Mouse (Mus musculus): ENCODE measurements around the gene Hsd17b14. TPM values are rescaled to one million over a fixed set of nuclear protein-coding genes. Genes with fewer than 3 reads are reported as not detected.
A peak's percentile ranks its signal among the peaks of the same experiment; 100 is the strongest.
"Not testable (repeated sequence)": the region's sequence is repeated elsewhere in the genome, so short reads cannot be mapped to it uniquely, and the experiment has no call there.

The Hsd17b14 gene
- polyA plus RNA-seq, 1 experiment from 2014 or later: 0.66 TPM

GRCm38 (mm10) chr7:45522957-45523676, 31.6 kb upstream of the Hsd17b14 start:
- ATAC-seq (ENCODE audit: insufficient read depth) (no peak), DNase-seq (no peak)
- 69% methylated on average over 18 of the region's 18 CpGs for WGBS
- H3K36me3 ChIP-seq (ENCODE audit: insufficient read depth): peaks cover 18% of the 10 kb centered on the region; the same call in 1 of the 2 replicates
- peak overlapping the region; percentile 20 for H3K4me2 ChIP-seq
- no peaks in the 10 kb centered on the region for H3K4me1 ChIP-seq (ENCODE audit: insufficient read depth)
- no peaks in the 10 kb centered on the region for H3K27me3 ChIP-seq (ENCODE audit: insufficient read depth, low read length)
- H3K4me3 ChIP-seq (ENCODE audit: low read depth, low read length): peak overlapping the region; percentile 26; the same call in 1 of the 2 replicates
- no peaks in the 10 kb centered on the region for H3K9me3 ChIP-seq (ENCODE audit: low read depth, low read length)
- H3K9ac ChIP-seq: 0 out of 2 replicates have a peak overlapping the region, but pooled peaks have one; percentile 17
- TF ChIP-seq CTCF (IDR thresholded peaks at IDR 0.05; ENCODE audit: low read depth): no peak
- no peak overlapping the region for H3K27ac ChIP-seq (ENCODE audit: low read depth)

- peak overlapping the region; percentile 26 for H3K4me3 ChIP-seq (ENCODE audit: low read depth, low read length)
- no peak for TF ChIP-seq CTCF (IDR thresholded peaks at IDR 0.05; ENCODE audit: low read depth)
- 0 out of 2 replicates have a peak overlapping the region, but pooled peaks have one; percentile 17 for H3K9ac ChIP-seq
- 84% methylated on average over 13 of the region's 13 CpGs for WGBS
- DNase-seq: no peak
- no peak overlapping the region for H3K27ac ChIP-seq (ENCODE audit: low read depth)
- no peaks in the 10 kb centered on the region for H3K27me3 ChIP-seq (ENCODE audit: insufficient read depth, low read length)
- peak overlapping the region; percentile 4; the same call in 1 of the 2 replicates for H3K4me2 ChIP-seq
- H3K36me3 ChIP-seq (ENCODE audit: insufficient read depth): peaks cover 18% of the 10 kb centered on the region; the same call in 1 of the 2 replicates
- H3K4me1 ChIP-seq (ENCODE audit: insufficient read depth): no peaks in the 10 kb centered on the region
- no peak for ATAC-seq (ENCODE audit: insufficient read depth)
- no peaks in the 10 kb centered on the region for H3K9me3 ChIP-seq (ENCODE audit: low read depth, low read length)
These were observed 31.0 kb upstream of the Hsd17b14 start for GRCm38 (mm10) chr7:45523678-45524170.

GRCm38 (mm10) chr7:45524841-45525621, 29.7 kb upstream of the Hsd17b14 start:
- WGBS: 14% methylated on average over 12 of the region's 12 CpGs
- ATAC-seq (ENCODE audit: insufficient read depth): no peak
- peak overlapping the region; percentile 92 for H3K9ac ChIP-seq

GRCm38 (mm10) chr7:45525809-45526473, 28.8 kb upstream of the Hsd17b14 start, which contains the start of the genes Ppp1r15a and Plekha4:
Gene Ppp1r15a (minus strand): TSS chr7:45526268.
Gene Plekha4 (plus strand): TSS chr7:45526330.
- Histone ChIP-seq H3K27me3 (ENCODE audit: insufficient read depth, low read length) (no peaks in the 10 kb centered on the region), H3K27ac (ENCODE audit: low read depth) (peak within 1 kb of the TSS; percentile 93), H3K4me3 (ENCODE audit: low read depth, low read length) (peak within 1 kb of the TSS; percentile 84), H3K9ac (peak within 1 kb of the TSS; percentile 92), H3K4me2 (peak within 1 kb of the TSS; percentile 93), H3K36me3 (ENCODE audit: insufficient read depth) (peaks cover 18% of the 10 kb centered on the region; the same call in 1 of the 2 replicates), H3K4me1 (ENCODE audit: insufficient read depth) (peaks cover 5% of the 10 kb centered on the region; the same call in 1 of the 2 replicates), H3K9me3 (ENCODE audit: low read depth, low read length) (no peaks in the 10 kb centered on the region)
- under 1% methylated on average over 54 of the region's 54 CpGs for WGBS
- no peak for TF ChIP-seq CTCF (IDR thresholded peaks at IDR 0.05; ENCODE audit: low read depth)
- DNase-seq: peak; percentile 97
- peak; percentile 77 for ATAC-seq (ENCODE audit: insufficient read depth)

More at GRCm38 (mm10) chr7:45524841-45525621, 29.7 kb upstream of the Hsd17b14 start:
- peak overlapping the region; percentile 93 for H3K4me2 ChIP-seq
- no peaks in the 10 kb centered on the region for H3K4me1 ChIP-seq (ENCODE audit: insufficient read depth)
- H3K9me3 ChIP-seq (ENCODE audit: low read depth, low read length): no peaks in the 10 kb centered on the region
- H3K27me3 ChIP-seq (ENCODE audit: insufficient read depth, low read length): no peaks in the 10 kb centered on the region
- peaks cover 18% of the 10 kb centered on the region; the same call in 1 of the 2 replicates for H3K36me3 ChIP-seq (ENCODE audit: insufficient read depth)
- H3K27ac ChIP-seq (ENCODE audit: low read depth): peak overlapping the region; percentile 93
- TF ChIP-seq CTCF (IDR thresholded peaks at IDR 0.05; ENCODE audit: low read depth): no peak
- peak overlapping the region; percentile 84 for H3K4me3 ChIP-seq (ENCODE audit: low read depth, low read length)
- peak; percentile 46 for DNase-seq

- WGBS: 24% methylated on average over 7 of the region's 7 CpGs
- H3K27ac ChIP-seq (ENCODE audit: low read depth): peak overlapping the region; percentile 93
- H3K27me3 ChIP-seq (ENCODE audit: insufficient read depth, low read length): no peaks in the 10 kb centered on the region
- peaks cover 7% of the 10 kb centered on the region; the same call in 1 of the 2 replicates for H3K4me1 ChIP-seq (ENCODE audit: insufficient read depth)
- H3K36me3 ChIP-seq (ENCODE audit: insufficient read depth): peaks cover 18% of the 10 kb centered on the region; the same call in 1 of the 2 replicates
- H3K4me3 ChIP-seq (ENCODE audit: low read depth, low read length): peak overlapping the region; percentile 84
- H3K9ac ChIP-seq: peak overlapping the region; percentile 92
- peak overlapping the region; percentile 93 for H3K4me2 ChIP-seq
- H3K9me3 ChIP-seq (ENCODE audit: low read depth, low read length): no peaks in the 10 kb centered on the region
- no peak for DNase-seq
- no peak for ATAC-seq (ENCODE audit: insufficient read depth)
- peak; percentile 25; the same call in 1 of the 2 replicates for TF ChIP-seq CTCF (IDR thresholded peaks at IDR 0.05; ENCODE audit: low read depth)
These were observed 28.1 kb upstream of the Hsd17b14 start for GRCm38 (mm10) chr7:45526474-45527120.

GRCm38 (mm10) chr7:45527169-45527568, 27.5 kb upstream of the Hsd17b14 start:
- not testable (repeated sequence) for H3K27ac ChIP-seq (ENCODE audit: low read depth); H3K9ac ChIP-seq; DNase-seq; H3K4me2 ChIP-seq; H3K9me3 ChIP-seq (ENCODE audit: low read depth, low read length); H3K27me3 ChIP-seq (ENCODE audit: insufficient read depth, low read length); ATAC-seq (ENCODE audit: insufficient read depth); H3K4me3 ChIP-seq (ENCODE audit: low read depth, low read length); H3K4me1 ChIP-seq (ENCODE audit: insufficient read depth)
- WGBS: 92% methylated on average over 6 of the region's 6 CpGs
- peaks cover 18% of the 10 kb centered on the region; the same call in 1 of the 2 replicates for H3K36me3 ChIP-seq (ENCODE audit: insufficient read depth)
